Mouse (Mus musculus): Measurements from ENCODE around the gene Pex19.

GRCm38 (mm10) chr1:172177791-172178190 is 51.2 kb downstream of the Pex19 start:
- no peak for TF ChIP-seq CTCF (IDR thresholded peaks at IDR 0.05; ENCODE audit: extremely low read depth, insufficient read depth, insufficient read length, insufficient replicate concordance)
- TF ChIP-seq POLR2A (IDR thresholded peaks at IDR 0.05; ENCODE audit: low read depth, low read length) = no peak
